Mouse (Mus musculus) liver, postnatal 0 days (tissue): ENCODE measurements at regions not wholly inside any gene's neighbourhood (a gene's known extent, or its start where the extent isn't known, plus 50 kb on each side); places are given as distances from the start of the nearest gene placed in this dataset.

Source experiments
- CTCF ChIP-seq: sonication (generic); IDR thresholded peaks from 2 replicates; pipeline ENCODE4 v1.5.1; 2016; ENCODE audit warnings: antibody characterized with exemption, low read depth
- EP300 ChIP-seq: IDR thresholded peaks from 2 replicates; pipeline ENCODE4 v1.6.1; 2016; ENCODE audit warnings: antibody characterized with exemption, low read depth, mild to moderate bottlenecking

- TF ChIP-seq CTCF, result no peak
- no peak for TF ChIP-seq EP300
Measured at GRCm38 (mm10) chr12:51024057-51024743, 323.7 kb upstream of the G2e3 start.
